Mouse (Mus musculus) C2C12 (cell line): ENCODE measurements around the gene Utp6. TPM values are rescaled to one million over a fixed set of nuclear protein-coding genes. Genes with fewer than 3 reads are reported as not detected.

Source experiments
- H3K27me3 ChIP-seq: one replicate; pipeline ENCODE4 v1.6.1; 2011; ENCODE audit not compliant: control insufficient read depth, insufficient read depth, insufficient read length
- H3K36me3 ChIP-seq: one replicate; pipeline ENCODE4 v1.6.1; 2011; ENCODE audit not compliant: control insufficient read depth, insufficient read depth
- H3K4me3 ChIP-seq: one replicate; pipeline ENCODE4 v1.5.1; 2011; ENCODE audit warnings: mild to moderate bottlenecking, control low read depth; ENCODE audit not compliant: poor library complexity, insufficient read depth, severe bottlenecking
- H3K79me2 ChIP-seq: one replicate; pipeline ENCODE4 v1.6.1; 2011; ENCODE audit not compliant: control insufficient read depth, insufficient read depth
- H3K79me3 ChIP-seq: one replicate; pipeline ENCODE4 v1.6.1; 2011; ENCODE audit warnings: low read depth, control low read depth
- H3ac ChIP-seq: one replicate; pipeline ENCODE3; 2011; ENCODE audit warnings: low read depth; ENCODE audit not compliant: control insufficient read depth, insufficient read length
- CEBPB ChIP-seq: IDR thresholded peaks from one replicate; pipeline ENCODE4 v1.6.1; 2011; ENCODE audit warnings: low read depth, mild to moderate bottlenecking, control low read depth, moderate library complexity
- CTCF ChIP-seq: IDR thresholded peaks from one replicate; pipeline ENCODE4 v1.5.1; 2011; ENCODE audit not compliant: control insufficient read depth, insufficient read depth, insufficient read length
- FOSL1 ChIP-seq: IDR thresholded peaks from one replicate; pipeline ENCODE4 v1.8.0; 2011; ENCODE audit warnings: mild to moderate bottlenecking, low read length; ENCODE audit not compliant: poor library complexity, insufficient read depth, severe bottlenecking
- MAX ChIP-seq: IDR thresholded peaks from one replicate; pipeline ENCODE4 v1.6.1; 2011; ENCODE audit warnings: mild to moderate bottlenecking, control low read depth
- MYOD1 ChIP-seq: IDR thresholded peaks from one replicate; pipeline ENCODE4 v1.6.1; 2011; ENCODE audit warnings: low read depth; ENCODE audit not compliant: control insufficient read depth, insufficient read length
- MYOG ChIP-seq: IDR thresholded peaks from one replicate; pipeline ENCODE4 v1.6.1; 2011; ENCODE audit not compliant: control insufficient read depth, insufficient read length; ENCODE audit errors: extremely low read depth
- USF1 ChIP-seq: IDR thresholded peaks from one replicate; pipeline ENCODE4 v1.6.1; 2011; ENCODE audit warnings: low read depth, mild to moderate bottlenecking, control low read depth, moderate library complexity
- long read RNA-seq, 2 experiments: library from polyadenylated mRNA; unstranded; transcript quantifications; one replicate each; pipeline ENCODE4 v2.0.0; 2019 to 2020
- polyA plus RNA-seq: library from polyadenylated mRNA; unstranded; fragments of >200 nt; fragmentation: generic; extraction: Trizol; gene quantifications from one replicate; pipeline ENCODE4 v1.2.1, GENCODE M21; 2012; ENCODE audit warnings: missing spikeins

Utp6 gene
- polyA plus RNA-seq = 23.5 TPM
- long read RNA-seq, experiment 1, transcript Utp6-201 (19 exons, 3,877 nt) = major isoform, 28 of 34 reads
- long read RNA-seq, experiment 1, partial matches to known transcripts = 4 of 34 reads
- long read RNA-seq, experiment 1, other reads (novel, unspliced or antisense) = 2 of 34 reads
- long read RNA-seq, experiment 2, transcript Utp6-201 (19 exons, 3,877 nt) = major isoform, 336 of 355 reads
- long read RNA-seq, experiment 2, partial matches to known transcripts = 4 of 355 reads
- long read RNA-seq, experiment 2, other reads (novel, unspliced or antisense) = 13 of 355 reads

- no peak for TF ChIP-seq FOSL1
- TF ChIP-seq MAX = peak; percentile 33
- peak; percentile 25 for TF ChIP-seq CEBPB
- TF ChIP-seq MYOG = no peak
- no peak for TF ChIP-seq MYOD1
- peak; percentile 20 for TF ChIP-seq CTCF
- H3K36me3 ChIP-seq = peaks cover 38% of the 10 kb centered on the region
- H3K27me3 ChIP-seq = no peaks in the 10 kb centered on the region
- peaks cover 32% of the 10 kb centered on the region for H3K79me2 ChIP-seq
- H3K4me3 ChIP-seq = peak within 1 kb of the TSS; percentile 93
- H3ac ChIP-seq = peak within 1 kb of the TSS; percentile 89
- H3K79me3 ChIP-seq = peaks cover 20% of the 10 kb centered on the region
Observed at GRCm38 (mm10) chr11:79962125-79962876, at the start of gene Utp6. Gene Utp6, minus strand, starts transcription at chr11:79962390.

- H3K79me2 ChIP-seq = peaks cover 53% of the 10 kb centered on the region
- H3K27me3 ChIP-seq = no peaks in the 10 kb centered on the region
- peak overlapping the region; percentile 98 for H3K4me3 ChIP-seq
- peaks cover 39% of the 10 kb centered on the region for H3K79me3 ChIP-seq
- H3ac ChIP-seq = peak overlapping the region; percentile 56
- TF ChIP-seq CTCF = no peak
- TF ChIP-seq FOSL1 = no peak
- TF ChIP-seq MAX = no peak
- no peak for TF ChIP-seq USF1
- TF ChIP-seq CEBPB = no peak
- TF ChIP-seq MYOD1 = no peak
- no peak for TF ChIP-seq MYOG
- H3K36me3 ChIP-seq = peaks cover 35% of the 10 kb centered on the region
Observed at GRCm38 (mm10) chr11:79994271-79994988, 32.2 kb upstream of the Utp6 start.

GRCm38 (mm10) chr11:79993356-79994270 lies 31.4 kb upstream of the Utp6 start:
- H3K36me3 ChIP-seq = peaks cover 28% of the 10 kb centered on the region
- H3K4me3 ChIP-seq = peak overlapping the region; percentile 98
- TF ChIP-seq MAX = no peak
- no peak for TF ChIP-seq MYOG
- no peak for TF ChIP-seq FOSL1
- no peak for TF ChIP-seq MYOD1
- no peak for TF ChIP-seq CEBPB
- TF ChIP-seq USF1 = no peak
- TF ChIP-seq CTCF = no peak
- H3ac ChIP-seq = peak overlapping the region; percentile 93
- H3K79me2 ChIP-seq = peaks cover 53% of the 10 kb centered on the region
- H3K27me3 ChIP-seq = no peaks in the 10 kb centered on the region
- peaks cover 37% of the 10 kb centered on the region for H3K79me3 ChIP-seq

GRCm38 (mm10) chr11:79992592-79993355 lies 30.6 kb upstream of the Utp6 start, which contains the start of gene Suz12:
Gene Suz12, plus strand, starts transcription at chr11:79993106.
- peaks cover 46% of the 10 kb centered on the region for H3K79me2 ChIP-seq
- TF ChIP-seq MAX (no peak), MYOG (no peak), USF1 (peak; percentile 59), MYOD1 (no peak), CEBPB (no peak)
- peak within 1 kb of the TSS; percentile 93 for H3ac ChIP-seq
- H3K4me3 ChIP-seq = peak within 1 kb of the TSS; percentile 98
- peaks cover 32% of the 10 kb centered on the region for H3K79me3 ChIP-seq
- H3K36me3 ChIP-seq = peaks cover 22% of the 10 kb centered on the region
- no peaks in the 10 kb centered on the region for H3K27me3 ChIP-seq
